Comparison of ENCODE assay signal across 10 mouse cellular contexts in genomic region chr16:32189109-32189508, GRCm38 (mm10). TPM values are rescaled to one million over a fixed set of nuclear protein-coding genes. Genes with fewer than 3 reads are reported as not detected.
DNase-seq lines count a peak whose midpoint lies in the region; ATAC-seq and TF ChIP-seq lines count a peak whose summit lies in the region.
"Had no signal": no experiment of that assay in that cellular context is flagged by ENCODE, and none has a peak within 500 bp of the region (broad histone marks: within the 10 kb centered on the region; RNA-seq: fewer than 3 reads in every experiment).

No protein-coding gene starts in this region.

- no peak for TF ChIP-seq CTCF in brain, embryonic 14.5 days (IDR thresholded peaks at IDR 0.05; ENCODE audit: borderline replicate concordance, extremely low read depth, insufficient read depth, insufficient read length)
- no peak for TF ChIP-seq CTCF in intestine, postnatal 0 days (IDR thresholded peaks at IDR 0.05; ENCODE audit: low read depth)

- no peak overlapping the region for H3K4me3 ChIP-seq in intestine, postnatal 0 days (ENCODE audit: low read depth, low read length)
- H3K4me3 ChIP-seq in hindbrain, embryonic 10.5 days = no peak overlapping the region
- H3K4me3 ChIP-seq: neural tube, embryonic 12.5 days had no signal

- ATAC-seq in intestine, postnatal 0 days = no peak

- DNase-seq in layer of hippocampus, adult 11-12 months (ENCODE audit: low spot score) = peak; percentile 63
- no peak for DNase-seq in layer of hippocampus, adult 9-10 months (ENCODE audit: low spot score)
- DNase-seq in brain, embryonic 14.5 days (ENCODE audit: low read depth) = peak; percentile 40
- peak; percentile 38 for DNase-seq in heart, postnatal 4 days
- DNase-seq in lung, postnatal 10 days = peak; percentile 74
- DNase-seq in hindbrain, embryonic 10.5 days (ENCODE audit: low spot score) = no peak
- DNase-seq in T-cell, adult 2 months (ENCODE audit: low spot score) = no peak

- no peak for TF ChIP-seq POLR2A in brain, embryonic 14.5 days (IDR thresholded peaks at IDR 0.05; ENCODE audit: borderline replicate concordance, extremely low read depth, insufficient read depth, insufficient read length, poor library complexity, severe bottlenecking)

- H3K36me3 ChIP-seq in intestine, postnatal 0 days (ENCODE audit: control insufficient read depth, insufficient read depth) = no peaks in the 10 kb centered on the region
- H3K36me3 ChIP-seq in hindbrain, embryonic 10.5 days = no peaks in the 10 kb centered on the region
- H3K36me3 ChIP-seq: neural tube, embryonic 12.5 days had no signal

- no peak overlapping the region for H3K9ac ChIP-seq in intestine, postnatal 0 days (ENCODE audit: low read depth, low read length)
- H3K9ac ChIP-seq: neural tube, embryonic 12.5 days had no signal

- H3K27ac ChIP-seq in intestine, postnatal 0 days (ENCODE audit: low read depth, low read length) = no peak overlapping the region
- H3K27ac ChIP-seq in hindbrain, embryonic 10.5 days = no peak overlapping the region
- H3K27ac ChIP-seq: neural tube, embryonic 12.5 days had no signal

- no peak overlapping the region for H3K4me2 ChIP-seq in intestine, postnatal 0 days (replicated peaks; ENCODE audit: low read depth)
- H3K4me2 ChIP-seq: neural tube, embryonic 12.5 days had no signal

- 56% methylated on average over 6 of the region's 6 CpGs for WGBS in intestine, postnatal 0 days
- 72% methylated on average over 6 of the region's 6 CpGs for WGBS in hindbrain, embryonic 10.5 days

- no peaks in the 10 kb centered on the region for H3K9me3 ChIP-seq in intestine, postnatal 0 days (ENCODE audit: control insufficient read depth)
- no peaks in the 10 kb centered on the region for H3K9me3 ChIP-seq in hindbrain, embryonic 10.5 days
- H3K9me3 ChIP-seq: neural tube, embryonic 12.5 days had no signal

- no peaks in the 10 kb centered on the region for H3K4me1 ChIP-seq in intestine, postnatal 0 days (replicated peaks; ENCODE audit: control insufficient read depth, insufficient read depth, low read length)
- 0 out of 2 replicates have a peak, but pooled peaks cover 4% of the 10 kb centered on the region for H3K4me1 ChIP-seq in hindbrain, embryonic 10.5 days (replicated peaks)
- H3K4me1 ChIP-seq: neural tube, embryonic 12.5 days had no signal

- no peaks in the 10 kb centered on the region for H3K27me3 ChIP-seq in intestine, postnatal 0 days (replicated peaks; ENCODE audit: control insufficient read depth, insufficient read depth, low read length)
- H3K27me3 ChIP-seq in hindbrain, embryonic 10.5 days (ENCODE audit: insufficient read depth, poor library complexity, severe bottlenecking) = no peaks in the 10 kb centered on the region
- H3K27me3 ChIP-seq: neural tube, embryonic 12.5 days had no signal

RNA-seq across cellular contexts. Expression of gene Bex6, which starts 9.5 kb away (rescaled TPM):
- polyA plus RNA-seq in brain, embryonic 14.5 days (2012; rRNA removed) = not detected in 2 replicates
- total RNA-seq in heart, postnatal 4 days (2021) = not detected
- 0.13 TPM in 1 of 2 replicates, not detected in the other for polyA plus RNA-seq in intestine, postnatal 0 days (2015; fragmentation: Nextera tagmentation; extraction: Ambion mirVana)
- not detected in 2 replicates for polyA plus RNA-seq in hindbrain, embryonic 10.5 days (2016; fragmentation: Nextera tagmentation; extraction: Ambion mirVana)
- polyA plus RNA-seq: heart, postnatal 0 days; neural tube, embryonic 12.5 days had no signal

RNA-seq across cellular contexts. Expression of gene Nrros, which starts 23.7 kb away (rescaled TPM):
- 6.8 and 8.8 TPM in 2 replicates for polyA plus RNA-seq in brain, embryonic 14.5 days (2012; rRNA removed)
- total RNA-seq in heart, postnatal 4 days (2021) = 1 to 10 TPM; 6.0 to 6.7 TPM
- polyA plus RNA-seq in intestine, postnatal 0 days (2015; fragmentation: Nextera tagmentation; extraction: Ambion mirVana) = 4.7 and 4.8 TPM in 2 replicates
- polyA plus RNA-seq in hindbrain, embryonic 10.5 days (2016; fragmentation: Nextera tagmentation; extraction: Ambion mirVana) = 7.8 and 11.1 TPM in 2 replicates

RNA-seq across cellular contexts. Expression of gene Fbxo45, which starts 57.8 kb away (rescaled TPM):
- polyA plus RNA-seq in brain, embryonic 14.5 days (2012; rRNA removed) = 22.1 and 27.0 TPM in 2 replicates
- 10 to 100 TPM; 16.6 to 18.4 TPM for total RNA-seq in heart, postnatal 4 days (2021)
- 4.9 and 5.1 TPM in 2 replicates for polyA plus RNA-seq in intestine, postnatal 0 days (2015; fragmentation: Nextera tagmentation; extraction: Ambion mirVana)
- 9.0 and 10.6 TPM in 2 replicates for polyA plus RNA-seq in hindbrain, embryonic 10.5 days (2016; fragmentation: Nextera tagmentation; extraction: Ambion mirVana)

RNA-seq across cellular contexts. Expression of gene Wdr53, which starts 57.9 kb away (rescaled TPM):
- polyA plus RNA-seq in brain, embryonic 14.5 days (2012; rRNA removed) = 9.9 and 12.3 TPM in 2 replicates
- total RNA-seq in heart, postnatal 4 days (2021) = 1 to 10 TPM; 8.0 to 8.5 TPM
- polyA plus RNA-seq in intestine, postnatal 0 days (2015; fragmentation: Nextera tagmentation; extraction: Ambion mirVana) = 10.7 and 11.8 TPM in 2 replicates
- 17.4 and 19.0 TPM in 2 replicates for polyA plus RNA-seq in hindbrain, embryonic 10.5 days (2016; fragmentation: Nextera tagmentation; extraction: Ambion mirVana)

Comparison
In these comparisons a context has a peak if more than half of its experiments do, and no peak if none do; other contexts are left out.
1. DNase-seq: peak in layer of hippocampus, adult 11-12 months (single experiment), brain, embryonic 14.5 days (single experiment), heart, postnatal 4 days (single experiment) and lung, postnatal 10 days (single experiment); none in layer of hippocampus, adult 9-10 months (single experiment), hindbrain, embryonic 10.5 days (single experiment) and T-cell, adult 2 months (single experiment).